Mouse (Mus musculus): ENCODE data around the gene Ints4. TPM values are rescaled to one million over a fixed set of nuclear protein-coding genes. Genes with fewer than 3 reads are reported as not detected.

The Ints4 gene
- polyA plus RNA-seq, 1 experiment from 2014 or later = 46.8 TPM

Other genes starting within 250 kb of the Ints4 start
- gene Usp35, start 148.9 kb upstream of the Ints4 start, polyA plus RNA-seq (2015; fragmentation: Nextera tagmentation; extraction: Ambion mirVana) = 4.4 and 5.8 TPM in 2 replicates
- gene Kctd21, start 148.6 kb upstream of the Ints4 start, polyA plus RNA-seq (2015; fragmentation: Nextera tagmentation; extraction: Ambion mirVana) = 6.6 and 7.1 TPM in 2 replicates
- gene Alg8, start 109.3 kb upstream of the Ints4 start, polyA plus RNA-seq (2015; fragmentation: Nextera tagmentation; extraction: Ambion mirVana) = 18.9 and 19.0 TPM in 2 replicates
- 460 and 479 TPM in 2 replicates for gene Ndufc2, start 81.0 kb upstream of the Ints4 start, polyA plus RNA-seq (2015; fragmentation: Nextera tagmentation; extraction: Ambion mirVana)
- 4.1 and 5.6 TPM in 2 replicates for gene Thrsp, start 63.2 kb upstream of the Ints4 start, polyA plus RNA-seq (2015; fragmentation: Nextera tagmentation; extraction: Ambion mirVana)
- gene Kctd14, start 29.6 kb upstream of the Ints4 start, polyA plus RNA-seq (2015; fragmentation: Nextera tagmentation; extraction: Ambion mirVana) = 2.1 and 2.2 TPM in 2 replicates
- gene Aamdc, start 98.5 kb downstream of the Ints4 start, polyA plus RNA-seq (2015; fragmentation: Nextera tagmentation; extraction: Ambion mirVana) = 54.2 and 55.3 TPM in 2 replicates
- 34.5 and 39.9 TPM in 2 replicates for gene Rsf1, start 98.9 kb downstream of the Ints4 start, polyA plus RNA-seq (2015; fragmentation: Nextera tagmentation; extraction: Ambion mirVana)
- 203 and 204 TPM in 2 replicates for gene Clns1a, start 215.7 kb downstream of the Ints4 start, polyA plus RNA-seq (2015; fragmentation: Nextera tagmentation; extraction: Ambion mirVana)

All from forebrain, embryonic 15.5 days (tissue).